20 mouse cellular contexts compared by ENCODE assay signal in genomic region chr14:20651000-20651399, GRCm38 (mm10). TPM values are rescaled to one million over a fixed set of nuclear protein-coding genes. Genes with fewer than 3 reads are reported as not detected.
DNase-seq lines count a peak whose midpoint lies in the region; ATAC-seq lines count a peak whose summit lies in the region.
"Had no signal": no experiment of that assay in that cellular context is flagged by ENCODE, and none has a peak within 500 bp of the region (broad histone marks: within the 10 kb centered on the region; RNA-seq: fewer than 3 reads in every experiment).

No protein-coding gene starts in this region.

- no peak overlapping the region for H3K9ac ChIP-seq in heart, embryonic 11.5 days (ENCODE audit: low read depth, low read length)
- H3K9ac ChIP-seq in neural tube, embryonic 13.5 days, result peak overlapping the region; percentile 12; the same call in 1 of the 2 replicates
- H3K9ac ChIP-seq: forebrain, embryonic 13.5 days; hindbrain, embryonic 14.5 days had no signal

- H3K36me3 ChIP-seq in heart, embryonic 11.5 days (ENCODE audit: control insufficient read depth, insufficient read depth, low read length), result no peaks in the 10 kb centered on the region
- no peaks in the 10 kb centered on the region for H3K36me3 ChIP-seq in neural tube, embryonic 13.5 days
- H3K36me3 ChIP-seq: midbrain, embryonic 10.5 days had no signal

- H3K4me2 ChIP-seq in heart, embryonic 11.5 days, result no peak overlapping the region
- no peak overlapping the region for H3K4me2 ChIP-seq in neural tube, embryonic 13.5 days
- H3K4me2 ChIP-seq: forebrain, embryonic 13.5 days; hindbrain, embryonic 14.5 days; liver, embryonic 11.5 days had no signal

- WGBS in heart, embryonic 11.5 days (ENCODE audit: insufficient replicate concordance), result 63% methylated on average over 2 of the region's 2 CpGs
- WGBS in neural tube, embryonic 13.5 days, result 76% methylated on average over 2 of the region's 2 CpGs

- peak; percentile 59 to 70 for DNase-seq in heart, adult 18-20 months
- DNase-seq in neural tube, embryonic 10.5 days (ENCODE audit: extremely low spot score, low spot score), result no peak
- peak; percentile 62 for DNase-seq in lung, postnatal 10 days
- no peak for DNase-seq in left cerebral cortex, postnatal 14 days (ENCODE audit: low spot score in 2 of 2)
- DNase-seq in layer of hippocampus, adult 9-11 months, result no peak
- DNase-seq: adrenal gland, postnatal 10 days; B cell, adult 2 months; cerebellum, adult 11-12 months; cerebellum, postnatal 25 days; kidney, adult 11 months; layer of hippocampus, postnatal 36 days; right cerebral cortex, postnatal 14 days; thymus, postnatal 25 days had no signal

- no peaks in the 10 kb centered on the region for H3K27me3 ChIP-seq in heart, embryonic 11.5 days (ENCODE audit: control insufficient read depth, insufficient read depth, low read length)
- no peaks in the 10 kb centered on the region for H3K27me3 ChIP-seq in neural tube, embryonic 13.5 days
- H3K27me3 ChIP-seq: forebrain, embryonic 13.5 days had no signal

- H3K4me1 ChIP-seq in heart, embryonic 11.5 days (ENCODE audit: control insufficient read depth, insufficient read depth, low read length), result peaks cover 11% of the 10 kb centered on the region; the same call in 1 of the 2 replicates
- H3K4me1 ChIP-seq in neural tube, embryonic 13.5 days (replicated peaks), result no peaks in the 10 kb centered on the region
- H3K4me1 ChIP-seq: forebrain, embryonic 13.5 days; midbrain, embryonic 10.5 days had no signal

- H3K9me3 ChIP-seq in heart, embryonic 11.5 days (replicated peaks; ENCODE audit: control insufficient read depth, low read length), result no peaks in the 10 kb centered on the region
- H3K9me3 ChIP-seq in neural tube, embryonic 13.5 days, result no peaks in the 10 kb centered on the region
- H3K9me3 ChIP-seq: forebrain, embryonic 13.5 days; midbrain, embryonic 10.5 days had no signal

- H3K27ac ChIP-seq in heart, embryonic 11.5 days (ENCODE audit: low read depth, low read length), result no peak overlapping the region
- H3K27ac ChIP-seq in neural tube, embryonic 13.5 days (replicated peaks), result no peak overlapping the region
- H3K27ac ChIP-seq: forebrain, embryonic 13.5 days; hindbrain, embryonic 14.5 days; midbrain, embryonic 10.5 days had no signal

- intact Hi-C loops in left cerebral cortex, postnatal 14 days (cut with DNase I), result no loop called here

- H3K4me3 ChIP-seq in heart, embryonic 11.5 days (ENCODE audit: low read depth, low read length), result no peak overlapping the region
- H3K4me3 ChIP-seq in neural tube, embryonic 13.5 days, result no peak overlapping the region
- H3K4me3 ChIP-seq: forebrain, embryonic 13.5 days; midbrain, embryonic 10.5 days had no signal

- ATAC-seq in heart, embryonic 11.5 days (replicated peaks; ENCODE audit: insufficient number of reproducible peaks, low FRiP score, low TSS enrichment), result no peak
- no peak for ATAC-seq in neural tube, embryonic 13.5 days (ENCODE audit: low read depth)
- ATAC-seq: forebrain, embryonic 13.5 days had no signal

RNA-seq across cellular contexts. Expression of gene Myoz1, which starts 5.3 kb away (rescaled TPM):
- under 1 TPM; 0.35 to 0.54 TPM for total RNA-seq in heart, adult 18-20 months (2021)
- 23.6 and 28.0 TPM in 2 replicates for polyA plus RNA-seq in heart, embryonic 11.5 days (2014; fragmentation: Nextera tagmentation; extraction: Ambion mirVana)
- not detected in 2 replicates for polyA plus RNA-seq in neural tube, embryonic 13.5 days (2015; fragmentation: Nextera tagmentation; extraction: Ambion mirVana)
- not detected for total RNA-seq in left cerebral cortex, postnatal 14 days (2021)
- total RNA-seq: layer of hippocampus, postnatal 36 days; left cerebral cortex, postnatal 36 days had no signal
- polyA plus RNA-seq: forebrain, embryonic 13.5 days; hindbrain, embryonic 14.5 days; midbrain, embryonic 10.5 days had no signal

RNA-seq across cellular contexts. Expression of gene Usp54, which starts 10.1 kb away (rescaled TPM):
- 10 to 100 TPM; 12.0 to 14.4 TPM for total RNA-seq in heart, adult 18-20 months (2021)
- polyA plus RNA-seq in heart, embryonic 11.5 days (2014; fragmentation: Nextera tagmentation; extraction: Ambion mirVana), result 5.4 and 7.2 TPM in 2 replicates
- polyA plus RNA-seq in neural tube, embryonic 13.5 days (2015; fragmentation: Nextera tagmentation; extraction: Ambion mirVana), result 9.3 and 10.3 TPM in 2 replicates
- total RNA-seq in left cerebral cortex, postnatal 14 days (2021), result 10 to 100 TPM; 29.7 to 35.7 TPM

RNA-seq across cellular contexts. Expression of gene Synpo2l, which starts 17.2 kb away (rescaled TPM):
- total RNA-seq in heart, adult 18-20 months (2021), result 10 to 100 TPM; 87.3 to 87.9 TPM
- polyA plus RNA-seq in heart, embryonic 11.5 days (2014; fragmentation: Nextera tagmentation; extraction: Ambion mirVana), result 106 and 127 TPM in 2 replicates
- 1.1 and 2.8 TPM in 2 replicates for polyA plus RNA-seq in neural tube, embryonic 13.5 days (2015; fragmentation: Nextera tagmentation; extraction: Ambion mirVana)
- under 1 TPM; 0.47 to 0.64 TPM for total RNA-seq in left cerebral cortex, postnatal 14 days (2021)

RNA-seq across cellular contexts. Expression of gene Sec24c, which starts 23.1 kb away (rescaled TPM):
- total RNA-seq in heart, adult 18-20 months (2021), result 10 to 100 TPM; 95.8 to 97.9 TPM
- polyA plus RNA-seq in heart, embryonic 11.5 days (2014; fragmentation: Nextera tagmentation; extraction: Ambion mirVana), result 78.1 and 84.6 TPM in 2 replicates
- polyA plus RNA-seq in neural tube, embryonic 13.5 days (2015; fragmentation: Nextera tagmentation; extraction: Ambion mirVana), result 89.6 and 94.6 TPM in 2 replicates
- 100 to 1,000 TPM in 1 of 2 experiments, 10 to 100 TPM in 1; 87.8 to 109 TPM for total RNA-seq in left cerebral cortex, postnatal 14 days (2021)

RNA-seq across cellular contexts. Expression of gene Fut11, which starts 43.8 kb away (rescaled TPM):
- total RNA-seq in heart, adult 18-20 months (2021), result 1 to 10 TPM; 4.6 to 6.1 TPM
- polyA plus RNA-seq in heart, embryonic 11.5 days (2014; fragmentation: Nextera tagmentation; extraction: Ambion mirVana), result 13.4 and 18.8 TPM in 2 replicates
- 28.3 and 29.1 TPM in 2 replicates for polyA plus RNA-seq in neural tube, embryonic 13.5 days (2015; fragmentation: Nextera tagmentation; extraction: Ambion mirVana)
- total RNA-seq in left cerebral cortex, postnatal 14 days (2021), result 10 to 100 TPM; 19.3 to 20.1 TPM

Comparison
In these comparisons a context has a peak if more than half of its experiments do, and no peak if none do; other contexts are left out.
1. DNase-seq: peak in heart, adult 18-20 months (2 of 2) and lung, postnatal 10 days (single experiment); none in neural tube, embryonic 10.5 days (single experiment), left cerebral cortex, postnatal 14 days (0 of 2) and layer of hippocampus, adult 9-11 months (single experiment).
2. RNA of gene Synpo2l, which starts 17.2 kb away (total RNA-seq): 87.3 to 87.9 TPM in heart, adult 18-20 months; 0.47 to 0.64 TPM in left cerebral cortex, postnatal 14 days; every median in the first group is over 10 times any median in the second.